Mouse (Mus musculus) left cerebral cortex, postnatal 25 days (tissue): ENCODE measurements around the gene Nfrkb. TPM values are rescaled to one million over a fixed set of nuclear protein-coding genes. Genes with fewer than 3 reads are reported as not detected.
A peak's percentile ranks its signal among the peaks of the same experiment; 100 is the strongest.

ENCODE experiments used
- DNase-seq, 2 experiments: peaks; one replicate each; pipeline ENCODE4 v3.0.0; 2022; ENCODE audit warnings: low spot score in 2 of 2, mixed read lengths in 1 of 2
- intact Hi-C: fragments of 180-260 bp; cut with DNase I; formaldehyde crosslinking; loops from one replicate; pipeline ENCODE4 v1.15.1; 2025
- total RNA-seq, 2 experiments: library from RNA; stranded (reverse); gene quantifications; 2 replicates each; pipeline ENCODE4 v1.2.3; 2021

Gene Nfrkb
- total RNA-seq, 2 experiments from 2014 or later, result 25.5 to 27.1 TPM

- intact Hi-C loops, result no loop called here
- DNase-seq, result no peak
Measured at GRCm38 (mm10) chr9:31412165-31412564, 26.2 kb downstream of the Nfrkb start.

GRCm38 (mm10) chr9:31418821-31419220 is 32.8 kb downstream of the Nfrkb start:
- no peak for DNase-seq
- intact Hi-C loops, result loop anchor here (5.0 kb wide), 1 partner anchor 123 kb away; no protein-coding TSS in a partner anchor

- no peak for DNase-seq
- intact Hi-C loops, result no loop called here
Measured at GRCm38 (mm10) chr9:31422143-31422542, 36.2 kb downstream of the Nfrkb start.

- DNase-seq, result no peak
- intact Hi-C loops, result no loop called here
Measured at GRCm38 (mm10) chr9:31428971-31429370, 43.0 kb downstream of the Nfrkb start.

GRCm38 (mm10) chr9:31430011-31430410 is 44.0 kb downstream of the Nfrkb start:
- intact Hi-C loops, result no loop called here
- no peak for DNase-seq

GRCm38 (mm10) chr9:31431751-31432150 is 45.8 kb downstream of the Nfrkb start:
- intact Hi-C loops, result no loop called here

GRCm38 (mm10) chr9:31432336-31432975 is 46.5 kb downstream of the Nfrkb start:
- no peak for DNase-seq

More at GRCm38 (mm10) chr9:31431751-31432150, 45.8 kb downstream of the Nfrkb start:
- DNase-seq, result no peak

GRCm38 (mm10) chr9:31433431-31433830 is 47.4 kb downstream of the Nfrkb start:
- DNase-seq, result no peak
- intact Hi-C loops, result no loop called here

More at GRCm38 (mm10) chr9:31432336-31432975, 46.5 kb downstream of the Nfrkb start:
- intact Hi-C loops, result no loop called here

GRCm38 (mm10) chr9:31435415-31435814 is 49.4 kb downstream of the Nfrkb start:
- no peak for DNase-seq
- intact Hi-C loops, result no loop called here

GRCm38 (mm10) chr9:31437861-31438260 is 51.9 kb downstream of the Nfrkb start:
- intact Hi-C loops, result no loop called here
- no peak for DNase-seq

- intact Hi-C loops, result no loop called here
- no peak for DNase-seq
Measured at GRCm38 (mm10) chr9:31438834-31439233, 52.8 kb downstream of the Nfrkb start.

GRCm38 (mm10) chr9:31439341-31439740 is 53.3 kb downstream of the Nfrkb start:
- no peak for DNase-seq

GRCm38 (mm10) chr9:31440366-31440765 is 54.4 kb downstream of the Nfrkb start:
- no peak for DNase-seq
- intact Hi-C loops, result no loop called here

More at GRCm38 (mm10) chr9:31439341-31439740, 53.3 kb downstream of the Nfrkb start:
- intact Hi-C loops, result no loop called here

GRCm38 (mm10) chr9:31441487-31441886 is 55.5 kb downstream of the Nfrkb start:
- DNase-seq, result no peak
- intact Hi-C loops, result no loop called here

GRCm38 (mm10) chr9:31444236-31444635 is 58.2 kb downstream of the Nfrkb start:
- intact Hi-C loops, result no loop called here
- DNase-seq, result no peak

GRCm38 (mm10) chr9:31449145-31449772 is 63.3 kb downstream of the Nfrkb start:
- no peak for DNase-seq

GRCm38 (mm10) chr9:31452166-31452565 is 66.2 kb downstream of the Nfrkb start:
- intact Hi-C loops, result no loop called here
- DNase-seq, result no peak

More at GRCm38 (mm10) chr9:31449145-31449772, 63.3 kb downstream of the Nfrkb start:
- intact Hi-C loops, result no loop called here

GRCm38 (mm10) chr9:31454356-31454755 is 68.4 kb downstream of the Nfrkb start:
- intact Hi-C loops, result no loop called here

GRCm38 (mm10) chr9:31463190-31463589 is 77.2 kb downstream of the Nfrkb start:
- intact Hi-C loops, result no loop called here
- no peak for DNase-seq

More at GRCm38 (mm10) chr9:31454356-31454755, 68.4 kb downstream of the Nfrkb start:
- no peak for DNase-seq

- intact Hi-C loops, result no loop called here
- peak in 1 of 2 experiments; percentile 1 for DNase-seq
Measured at GRCm38 (mm10) chr9:31463692-31464474, 77.9 kb downstream of the Nfrkb start, which contains the start of gene Tmem45b. Tmem45b (minus strand) TSS chr9:31464462.
